Mouse (Mus musculus) heart, adult 2 months (tissue): ENCODE results near the gene Brinp3. TPM values are rescaled to one million over a fixed set of nuclear protein-coding genes. Genes with fewer than 3 reads are reported as not detected.

Source experiments
- DNase-seq, 2 experiments: peaks; one replicate each; pipeline ENCODE4 v3.0.0; 2021
- H3K27ac ChIP-seq: fragments of 200-600 bp; 2 replicates; pipeline ENCODE4 v1.8.1; 2022
- H3K27me3 ChIP-seq: fragments of 200-500 bp; 2 replicates; pipeline ENCODE4 v1.6.1; 2012; ENCODE audit warnings: mild to moderate bottlenecking, low read length, inconsistent platforms, mixed read lengths; ENCODE audit not compliant: control insufficient read depth, insufficient read depth
- H3K36me3 ChIP-seq: fragments of 200-500 bp; 2 replicates; pipeline ENCODE4 v1.6.1; 2012; ENCODE audit warnings: low read length, inconsistent platforms; ENCODE audit not compliant: control insufficient read depth, insufficient read depth
- H3K4me1 ChIP-seq: fragments of 200-500 bp; 2 replicates; pipeline ENCODE4 v1.6.1; 2011; ENCODE audit warnings: low read length; ENCODE audit not compliant: control insufficient read depth, insufficient read depth
- H3K4me3 ChIP-seq: fragments of 200-600 bp; 2 replicates; pipeline ENCODE4 v1.8.1; 2022
- H3K79me2 ChIP-seq: fragments of 200-500 bp; replicated peaks from 2 replicates; pipeline ENCODE4 v1.6.1; 2012; ENCODE audit warnings: mild to moderate bottlenecking, inconsistent platforms, low read length, moderate library complexity, mixed read lengths; ENCODE audit not compliant: control insufficient read depth, insufficient read depth
- H3K9ac ChIP-seq: fragments of 200-500 bp; 2 replicates; pipeline ENCODE4 v1.6.1; 2012; ENCODE audit warnings: low read depth, mild to moderate bottlenecking, control low read depth, inconsistent platforms, low read length, mixed read lengths
- CTCF ChIP-seq: fragments of 200-600 bp; IDR thresholded peaks from 2 replicates; pipeline ENCODE4 v1.8.1; 2022; ENCODE audit warnings: antibody characterized with exemption, mild to moderate bottlenecking, moderate library complexity
- EP300 ChIP-seq: fragments of 200-500 bp; IDR thresholded peaks from 2 replicates; pipeline ENCODE4 v1.6.1; 2011; ENCODE audit warnings: low read depth, low read length, control low read depth; ENCODE audit not compliant: insufficient read depth
- POLR2A ChIP-seq: fragments of 200-500 bp; IDR thresholded peaks from 2 replicates; pipeline ENCODE4 v1.6.1; 2011; ENCODE audit warnings: mild to moderate bottlenecking, low read depth, low read length, control low read depth; ENCODE audit not compliant: insufficient read depth
- WGBS: fragments of 180-500 bp; shearing (Covaris S2); methylation state at CpG from one replicate; pipeline ENCODE4 v1.1.7; 2018; 5-methylcytosine and 5-hydroxymethylcytosine counted together
- intact Hi-C: fragments of 180-260 bp; cut with DNase I; formaldehyde crosslinking; loops from one replicate; pipeline ENCODE4 v1.15.1; 2025
- polyA plus RNA-seq: library from polyadenylated mRNA; depleted of rRNA; stranded (reverse); fragments of >200 nt; gene quantifications from 2 replicates; pipeline ENCODE4 v1.2.3, GENCODE M21; 2012
- total RNA-seq, 2 experiments: library from RNA; stranded (reverse); gene quantifications; 2 replicates each; pipeline ENCODE4 v1.2.3; 2021

The Brinp3 gene
- total and polyA plus RNA-seq, 3 experiments = not detected

- WGBS = 4% methylated on average over 1 of the region's 1 CpGs
- TF ChIP-seq POLR2A = no peak
- TF ChIP-seq CTCF = no peak
- TF ChIP-seq EP300 = no peak
- Histone ChIP-seq H3K36me3 (no peaks in the 10 kb centered on the region), H3K79me2 (no peaks in the 10 kb centered on the region), H3K9ac (no peak overlapping the region), H3K27ac (no peak overlapping the region), H3K4me1 (no peaks in the 10 kb centered on the region), H3K4me3 (no peak overlapping the region), H3K27me3 (peaks cover 3% of the 10 kb centered on the region; the same call in 1 of the 2 replicates)
- intact Hi-C loops = no loop called here
- DNase-seq = no peak
Measured at GRCm38 (mm10) chr1:146498780-146499114, 4.2 kb downstream of the Brinp3 start.

- Histone ChIP-seq H3K9ac (no peak overlapping the region), H3K36me3 (no peaks in the 10 kb centered on the region), H3K4me1 (no peaks in the 10 kb centered on the region), H3K4me3 (no peak overlapping the region), H3K79me2 (no peaks in the 10 kb centered on the region), H3K27ac (no peak overlapping the region), H3K27me3 (no peaks in the 10 kb centered on the region)
- DNase-seq = no peak
- TF ChIP-seq CTCF = no peak
- TF ChIP-seq EP300 = no peak
- TF ChIP-seq POLR2A = no peak
- intact Hi-C loops = no loop called here
- 75% methylated on average over 2 of the region's 2 CpGs for WGBS
Measured at GRCm38 (mm10) chr1:146515377-146515776, 20.8 kb downstream of the Brinp3 start.

- H3K4me3 ChIP-seq = no peak overlapping the region
- intact Hi-C loops = no loop called here
- WGBS = 70% methylated on average over 11 of the region's 11 CpGs
- no peaks in the 10 kb centered on the region for H3K79me2 ChIP-seq
- H3K27me3 ChIP-seq = no peaks in the 10 kb centered on the region
- H3K27ac ChIP-seq = no peak overlapping the region
- no peak for DNase-seq
- no peaks in the 10 kb centered on the region for H3K4me1 ChIP-seq
- no peak overlapping the region for H3K9ac ChIP-seq
- H3K36me3 ChIP-seq = no peaks in the 10 kb centered on the region
- TF ChIP-seq CTCF (no peak), POLR2A (no peak), EP300 (no peak)
Measured at GRCm38 (mm10) chr1:146523727-146524573, 29.4 kb downstream of the Brinp3 start.

- intact Hi-C loops = no loop called here
- Histone ChIP-seq H3K4me3 (no peak overlapping the region), H3K4me1 (no peaks in the 10 kb centered on the region), H3K36me3 (no peaks in the 10 kb centered on the region), H3K9ac (no peak overlapping the region), H3K79me2 (no peaks in the 10 kb centered on the region), H3K27ac (no peak overlapping the region), H3K27me3 (no peaks in the 10 kb centered on the region)
- no peak for DNase-seq
- TF ChIP-seq CTCF (no peak), EP300 (no peak), POLR2A (no peak)
Measured at GRCm38 (mm10) chr1:146528572-146528971, 34.0 kb downstream of the Brinp3 start.

- Histone ChIP-seq H3K36me3 (no peaks in the 10 kb centered on the region), H3K79me2 (no peaks in the 10 kb centered on the region), H3K4me1 (no peaks in the 10 kb centered on the region), H3K4me3 (no peak overlapping the region), H3K27me3 (no peaks in the 10 kb centered on the region), H3K27ac (no peak overlapping the region), H3K9ac (no peak overlapping the region)
- 84% methylated on average over 2 of the region's 2 CpGs for WGBS
- no peak for TF ChIP-seq POLR2A
- TF ChIP-seq CTCF = no peak
- TF ChIP-seq EP300 = no peak
- intact Hi-C loops = no loop called here
- DNase-seq = no peak
Measured at GRCm38 (mm10) chr1:146546847-146547428, 52.4 kb downstream of the Brinp3 start.

- H3K4me3 ChIP-seq = no peak overlapping the region
- H3K27me3 ChIP-seq = no peaks in the 10 kb centered on the region
- no peaks in the 10 kb centered on the region for H3K79me2 ChIP-seq
- intact Hi-C loops = no loop called here
- DNase-seq = no peak
- H3K4me1 ChIP-seq = no peaks in the 10 kb centered on the region
- H3K36me3 ChIP-seq = no peaks in the 10 kb centered on the region
- no peak overlapping the region for H3K9ac ChIP-seq
- H3K27ac ChIP-seq = no peak overlapping the region
- no peak for TF ChIP-seq CTCF
- TF ChIP-seq EP300 = no peak
- no peak for TF ChIP-seq POLR2A
Measured at GRCm38 (mm10) chr1:146556982-146557381, 62.4 kb downstream of the Brinp3 start.
